Mouse (Mus musculus): Measurements from ENCODE around the gene Cd3eap. TPM values are rescaled to one million over a fixed set of nuclear protein-coding genes. Genes with fewer than 3 reads are reported as not detected.
A peak's percentile ranks its signal among the peaks of the same experiment; 100 is the strongest.

Gene Cd3eap
- polyA plus RNA-seq, 2 experiments, result 6.7 to 7.8 TPM

GRCm38 (mm10) chr7:19383708-19384107, 24.4 kb upstream of the Cd3eap start:
- Histone ChIP-seq H3K27me3 (ENCODE audit: control insufficient read depth, insufficient read depth, low read length) (no peaks in the 10 kb centered on the region), H3K4me1 (replicated peaks; ENCODE audit: control insufficient read depth in 2 of 2, insufficient read depth in 2 of 2, low read length in 1 of 2) (no peaks in the 10 kb centered on the region), H3K9me3 (ENCODE audit: control insufficient read depth, low read length) (no peaks in the 10 kb centered on the region), H3K27ac (no peak overlapping the region), H3K4me3 (ENCODE audit: insufficient read depth in 1 of 2, low read depth in 2 of 2, low read length in 2 of 2) (no peak overlapping the region), H3K4me2 (ENCODE audit: low read depth) (no peak overlapping the region), H3K9ac (replicated peaks) (no peak overlapping the region), H3K36me3 (replicated peaks; ENCODE audit: control insufficient read depth, insufficient read depth, low read depth) (peaks cover 11% of the 10 kb centered on the region)
- no peak for ATAC-seq (ENCODE audit: insufficient read depth)
- 78% methylated on average over 9 of the region's 9 CpGs for WGBS (ENCODE audit: insufficient replicate concordance)
- no peak for DNase-seq (ENCODE audit: low read depth in 3 of 3, low spot score in 3 of 3)
- TF ChIP-seq EP300 (IDR thresholded peaks at IDR 0.05; ENCODE audit: low read depth), result no peak
- no peak for TF ChIP-seq CTCF (IDR thresholded peaks at IDR 0.05; ENCODE audit: low read depth)

DNA sequence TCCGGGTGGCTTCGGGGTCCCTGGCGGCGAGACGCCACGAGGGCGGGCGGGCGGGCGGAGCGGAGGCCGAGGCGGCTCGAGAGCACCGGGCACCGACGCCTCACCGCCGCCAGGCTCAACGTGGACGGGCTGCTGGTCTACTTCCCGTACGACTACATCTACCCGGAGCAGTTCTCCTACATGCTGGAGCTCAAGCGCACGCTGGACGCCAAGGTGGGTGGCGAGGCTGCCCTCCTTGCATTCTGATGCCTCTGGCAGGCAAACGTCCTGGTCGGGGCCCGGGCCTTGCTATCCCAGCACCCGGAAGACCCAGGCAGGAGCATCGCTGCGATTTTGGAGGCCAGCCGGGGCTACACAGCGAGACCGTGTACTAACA, 22.9 kb upstream of the Cd3eap start:
- DNase-seq (ENCODE audit: low read depth in 3 of 3, low spot score in 3 of 3), result no peak
- Histone ChIP-seq H3K36me3 (replicated peaks; ENCODE audit: control insufficient read depth, insufficient read depth, low read depth) (peaks cover 8% of the 10 kb centered on the region), H3K4me1 (replicated peaks; ENCODE audit: control insufficient read depth in 2 of 2, insufficient read depth in 2 of 2, low read length in 1 of 2) (no peaks in the 10 kb centered on the region), H3K4me2 (ENCODE audit: low read depth) (peak overlapping the region; percentile 89), H3K9ac (replicated peaks) (peak overlapping the region; percentile 71), H3K27me3 (ENCODE audit: control insufficient read depth, insufficient read depth, low read length) (no peaks in the 10 kb centered on the region), H3K4me3 (ENCODE audit: insufficient read depth in 1 of 2, low read depth in 2 of 2, low read length in 2 of 2) (peak overlapping the region; percentile 68 to 71), H3K27ac (no peak overlapping the region), H3K9me3 (ENCODE audit: control insufficient read depth, low read length) (no peaks in the 10 kb centered on the region)
- TF ChIP-seq CTCF (IDR thresholded peaks at IDR 0.05; ENCODE audit: low read depth) (peak; percentile 25; the same call in 1 of the 2 replicates), EP300 (IDR thresholded peaks at IDR 0.05; ENCODE audit: low read depth) (no peak)
- 0% methylated on average over 32 of the region's 37 CpGs for WGBS (ENCODE audit: insufficient replicate concordance)
- peak; percentile 72 for ATAC-seq (ENCODE audit: insufficient read depth)

DNA sequence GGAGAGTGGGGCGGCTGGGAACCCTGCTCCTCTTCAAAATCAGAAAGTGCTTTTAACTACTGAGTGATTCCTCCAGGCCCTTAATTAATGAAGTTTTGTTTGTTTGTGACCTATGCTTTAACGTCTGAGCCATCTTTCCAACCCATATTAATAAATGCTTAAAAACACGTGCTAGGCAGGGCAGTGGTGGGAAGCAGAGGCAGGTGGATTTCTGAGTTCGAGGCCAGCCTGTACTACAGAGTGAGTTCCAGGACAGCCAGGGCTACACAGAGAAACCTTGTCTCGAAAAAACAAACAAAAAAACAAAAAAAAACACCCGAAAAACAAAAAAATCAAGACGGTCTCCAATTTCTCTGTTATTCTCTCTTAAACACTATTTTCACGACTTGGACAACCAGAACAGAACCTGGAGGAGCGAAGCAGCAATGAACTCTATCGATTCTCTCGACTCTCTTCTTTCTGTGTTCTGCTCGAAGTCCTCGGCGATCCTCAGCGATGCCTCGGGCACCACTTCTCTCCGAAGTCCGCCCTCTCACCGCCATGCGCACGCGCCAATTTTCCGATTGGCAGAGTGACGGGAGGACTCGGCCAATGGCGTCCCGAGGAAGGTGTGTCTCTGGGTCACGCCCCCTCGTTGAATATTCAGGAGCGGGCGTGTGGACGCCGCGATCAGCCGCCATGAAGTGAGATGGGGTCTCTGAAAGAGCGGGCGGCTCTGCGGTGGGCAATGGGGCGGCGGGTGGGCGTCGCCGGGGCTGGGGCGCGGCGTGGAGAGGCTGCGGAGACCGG, 22.3 kb upstream of the Cd3eap start, which contains the start of gene Ercc2:
Gene Ercc2, plus strand, starts transcription at position 634 of the 789 bp plus-strand sequence.
- ATAC-seq (ENCODE audit: insufficient read depth), result peak; percentile 95
- Histone ChIP-seq H3K4me1 (replicated peaks; ENCODE audit: control insufficient read depth in 2 of 2, insufficient read depth in 2 of 2, low read length in 1 of 2) (no peaks in the 10 kb centered on the region), H3K27me3 (ENCODE audit: control insufficient read depth, insufficient read depth, low read length) (no peaks in the 10 kb centered on the region), H3K36me3 (replicated peaks; ENCODE audit: control insufficient read depth, insufficient read depth, low read depth) (peaks cover 4% of the 10 kb centered on the region), H3K9me3 (ENCODE audit: control insufficient read depth, low read length) (no peaks in the 10 kb centered on the region), H3K9ac (replicated peaks) (peak within 1 kb of the TSS; percentile 71), H3K4me3 (ENCODE audit: insufficient read depth in 1 of 2, low read depth in 2 of 2, low read length in 2 of 2) (peak within 1 kb of the TSS; percentile 68 to 71), H3K4me2 (ENCODE audit: low read depth) (peak within 1 kb of the TSS; percentile 89), H3K27ac (no peak within 1 kb of the TSS)
- TF ChIP-seq EP300 (IDR thresholded peaks at IDR 0.05; ENCODE audit: low read depth), result no peak
- no peak for TF ChIP-seq CTCF (IDR thresholded peaks at IDR 0.05; ENCODE audit: low read depth)
- 5% methylated on average over 48 of the region's 48 CpGs for WGBS (ENCODE audit: insufficient replicate concordance)
- peak; percentile 96 to 98 (median 98) for DNase-seq (ENCODE audit: low read depth in 3 of 3, low spot score in 3 of 3)

GRCm38 (mm10) chr7:19378049-19378448, 18.8 kb upstream of the Cd3eap start:
- WGBS (ENCODE audit: insufficient replicate concordance), result 54% methylated on average over 8 of the region's 8 CpGs
- no peaks in the 10 kb centered on the region for H3K9me3 ChIP-seq (ENCODE audit: control insufficient read depth, low read length)

DNA sequence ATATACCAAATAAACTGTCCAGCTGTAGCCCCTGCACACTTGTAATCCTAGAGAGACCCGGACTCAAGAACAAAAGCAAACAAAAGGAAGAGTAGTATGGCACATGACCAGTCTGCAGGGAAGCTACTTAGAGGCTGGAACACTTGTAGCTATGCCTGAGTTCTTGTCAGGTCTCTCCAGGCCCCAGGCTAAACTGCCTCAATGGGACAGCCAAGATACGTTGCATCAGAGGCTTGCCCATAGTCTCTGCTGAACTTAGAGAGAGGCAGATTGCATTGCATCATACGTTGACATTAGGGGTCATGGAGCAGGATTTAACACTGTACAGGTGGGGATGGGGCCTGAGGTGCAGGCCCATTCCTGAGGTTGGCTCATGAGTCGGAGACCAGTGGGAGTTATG, 16.7 kb upstream of the Cd3eap start:
- Histone ChIP-seq H3K9me3 (ENCODE audit: control insufficient read depth, low read length) (no peaks in the 10 kb centered on the region), H3K4me1 (replicated peaks; ENCODE audit: control insufficient read depth in 2 of 2, insufficient read depth in 2 of 2, low read length in 1 of 2) (no peaks in the 10 kb centered on the region), H3K27ac (no peak overlapping the region), H3K9ac (replicated peaks) (no peak overlapping the region), H3K4me3 (ENCODE audit: insufficient read depth in 1 of 2, low read depth in 2 of 2, low read length in 2 of 2) (no peak overlapping the region), H3K36me3 (replicated peaks; ENCODE audit: control insufficient read depth, insufficient read depth, low read depth) (no peaks in the 10 kb centered on the region), H3K4me2 (ENCODE audit: low read depth) (no peak overlapping the region), H3K27me3 (ENCODE audit: control insufficient read depth, insufficient read depth, low read length) (no peaks in the 10 kb centered on the region)
- WGBS (ENCODE audit: insufficient replicate concordance), result 75% methylated on average over 4 of the region's 4 CpGs
- TF ChIP-seq CTCF (IDR thresholded peaks at IDR 0.05; ENCODE audit: low read depth), result no peak
- no peak for TF ChIP-seq EP300 (IDR thresholded peaks at IDR 0.05; ENCODE audit: low read depth)
- ATAC-seq (ENCODE audit: insufficient read depth), result 0 out of 2 replicates have a peak, but pooled peaks have one; percentile 33
- no peak for DNase-seq (ENCODE audit: low read depth in 3 of 3, low spot score in 3 of 3)

More at GRCm38 (mm10) chr7:19378049-19378448, 18.8 kb upstream of the Cd3eap start:
- Histone ChIP-seq H3K9ac (replicated peaks) (no peak overlapping the region), H3K4me3 (ENCODE audit: insufficient read depth in 1 of 2, low read depth in 2 of 2, low read length in 2 of 2) (no peak overlapping the region), H3K27ac (no peak overlapping the region), H3K27me3 (ENCODE audit: control insufficient read depth, insufficient read depth, low read length) (no peaks in the 10 kb centered on the region), H3K36me3 (replicated peaks; ENCODE audit: control insufficient read depth, insufficient read depth, low read depth) (no peaks in the 10 kb centered on the region), H3K4me1 (replicated peaks; ENCODE audit: control insufficient read depth in 2 of 2, insufficient read depth in 2 of 2, low read length in 1 of 2) (no peaks in the 10 kb centered on the region), H3K4me2 (ENCODE audit: low read depth) (no peak overlapping the region)
- ATAC-seq (ENCODE audit: insufficient read depth), result no peak
- TF ChIP-seq EP300 (IDR thresholded peaks at IDR 0.05; ENCODE audit: low read depth) (no peak), CTCF (IDR thresholded peaks at IDR 0.05; ENCODE audit: low read depth) (no peak)
- DNase-seq (ENCODE audit: low read depth in 3 of 3, low spot score in 3 of 3), result no peak

Data from liver, embryonic 14.5 days (tissue).